Mouse (Mus musculus) adrenal gland, adult 18-20 months (tissue): Measurements from ENCODE around the gene Apoa5. TPM values are rescaled to one million over a fixed set of nuclear protein-coding genes. Genes with fewer than 3 reads are reported as not detected.

Experiments used
- total RNA-seq, 2 experiments: library from RNA; stranded (reverse); gene quantifications; 1 replicate in 1 of 2; 2 replicates in 1 of 2; pipeline ENCODE4 v1.2.3; 2021

The Apoa5 gene
- total RNA-seq, 2 experiments from 2014 or later = 0.36 TPM; not detected in 1

Other genes starting within 250 kb of the Apoa5 start
- gene Apoa1, start 40.1 kb upstream of the Apoa5 start, total RNA-seq = 1 to 10 TPM in 1 of 2 experiments, not detected in 1; 2.6 TPM
- gene Apoc3, start 33.0 kb upstream of the Apoa5 start, total RNA-seq = 1 to 10 TPM; 7.9 to 8.0 TPM
- under 1 TPM in 1 of 2 experiments, not detected in 1; 0.17 TPM for gene Apoa4, start 27.9 kb upstream of the Apoa5 start, total RNA-seq
- 10 to 100 TPM; 40.2 to 61.8 TPM for gene Zpr1, start 4.4 kb downstream of the Apoa5 start, total RNA-seq
- 10 to 100 TPM in 1 of 2 experiments, 1 to 10 TPM in 1; 9.6 to 11.1 TPM for gene Bud13, start 14.4 kb downstream of the Apoa5 start, total RNA-seq
- gene 4931429L15Rik, start 51.4 kb downstream of the Apoa5 start, total RNA-seq = not detected